Mouse (Mus musculus) CH12.LX (cell line): ENCODE results near the gene Csnk2a1. TPM values are rescaled to one million over a fixed set of nuclear protein-coding genes. Genes with fewer than 3 reads are reported as not detected.

Experiments used
- DNase-seq: peaks from one replicate; pipeline ENCODE4 v3.0.0-alpha.2; 2013; ENCODE audit errors: extremely low read depth
- H3K27ac ChIP-seq: 2 replicates; pipeline ENCODE4 v1.5.1; 2012; ENCODE audit warnings: low read depth, mild to moderate bottlenecking, control low read depth, moderate library complexity; ENCODE audit not compliant: insufficient read depth
- H3K27me3 ChIP-seq: replicated peaks from 2 replicates; pipeline ENCODE3; 2012; ENCODE audit warnings: inconsistent platforms
- H3K36me3 ChIP-seq, 2 experiments: replicated peaks in 1 of 2; 2 replicates each; pipeline versions ENCODE3 to v1.6.1; 2012; ENCODE audit warnings: inconsistent platforms in 1 of 2, low read length in 1 of 2, mild to moderate bottlenecking in 1 of 2, mixed read lengths in 1 of 2, moderate library complexity in 1 of 2; ENCODE audit not compliant: control insufficient read depth in 1 of 2, insufficient read depth in 1 of 2
- H3K4me1 ChIP-seq, 2 experiments: 2 replicates each; pipeline ENCODE4 v1.6.1; 2012; ENCODE audit warnings: inconsistent platforms in 1 of 2, moderate library complexity in 1 of 2; ENCODE audit not compliant: insufficient read depth in 2 of 2, control insufficient read depth in 1 of 2
- H3K4me2 ChIP-seq: 2 replicates; pipeline ENCODE4 v1.6.1; 2012; ENCODE audit warnings: low read depth, mild to moderate bottlenecking, control low read depth; ENCODE audit not compliant: poor library complexity, insufficient read depth, severe bottlenecking
- H3K4me3 ChIP-seq, 3 experiments: fragments of 150-350 bp in 1 of 3; sonication (generic) in 1 of 3; replicated peaks in 1 of 3; 2 replicates each; pipeline versions ENCODE3 to v1.5.1; 2011 to 2012; ENCODE audit warnings: low read depth in 2 of 3, low read length in 2 of 3, mild to moderate bottlenecking in 2 of 3, moderate library complexity in 2 of 3, control low read depth in 1 of 3, improper control_type of control experiment in 1 of 3, inconsistent platforms in 1 of 3, mixed read lengths in 1 of 3; ENCODE audit not compliant: poor library complexity in 1 of 3
- H3K79me2 ChIP-seq: replicated peaks from 2 replicates; pipeline ENCODE4 v1.6.1; 2012; ENCODE audit warnings: mild to moderate bottlenecking, moderate library complexity; ENCODE audit not compliant: control insufficient read depth, poor library complexity, insufficient read depth, severe bottlenecking; ENCODE audit errors: extremely low read depth
- H3K9ac ChIP-seq: 2 replicates; pipeline ENCODE4 v1.6.1; 2012; ENCODE audit warnings: low read depth, mild to moderate bottlenecking, control low read depth, moderate library complexity; ENCODE audit not compliant: insufficient read depth
- H3K9me3 ChIP-seq: replicated peaks from 2 replicates; pipeline ENCODE3; 2012; ENCODE audit warnings: low read length, inconsistent platforms, mixed read lengths
- BHLHE40 ChIP-seq: IDR thresholded peaks from 2 replicates; pipeline ENCODE4 v1.6.1; 2011; ENCODE audit warnings: mild to moderate bottlenecking, low read depth, low read length, improper control_type of control experiment
- CTCF ChIP-seq, 2 experiments: IDR thresholded peaks in 1 of 2; conservative IDR thresholded peaks in 1 of 2; 2 replicates each; pipeline ENCODE4 v1.5.1; 2011 to 2012; ENCODE audit warnings: low read depth in 2 of 2, low read length in 2 of 2, improper control_type of control experiment in 1 of 2, inconsistent platforms in 1 of 2, mild to moderate bottlenecking in 1 of 2, moderate library complexity in 1 of 2
- ELF1 ChIP-seq: IDR thresholded peaks from 2 replicates; pipeline ENCODE4 v1.6.1; 2014; ENCODE audit warnings: low read depth, mild to moderate bottlenecking, inconsistent platforms, low read length, improper control_type of control experiment
- EP300 ChIP-seq: IDR thresholded peaks from 2 replicates; pipeline ENCODE4 v1.6.1; 2011; ENCODE audit warnings: low read length, improper control_type of control experiment
- ETS1 ChIP-seq: conservative IDR thresholded peaks from 2 replicates; pipeline ENCODE4 v1.6.1; 2012; ENCODE audit warnings: low read depth, mild to moderate bottlenecking, inconsistent platforms, low read length, improper control_type of control experiment, moderate library complexity
- GABPA ChIP-seq: IDR thresholded peaks from 2 replicates; pipeline ENCODE4 v1.6.1; 2012; ENCODE audit warnings: low read depth, low read length, improper control_type of control experiment, inconsistent platforms; ENCODE audit not compliant: insufficient replicate concordance
- HCFC1 ChIP-seq: IDR thresholded peaks from 2 replicates; pipeline ENCODE4 v1.6.1; 2012; ENCODE audit warnings: low read depth, mild to moderate bottlenecking, inconsistent platforms, low read length, improper control_type of control experiment
- JUND ChIP-seq: conservative IDR thresholded peaks from 2 replicates; pipeline ENCODE4 v1.6.1; 2011; ENCODE audit warnings: low read depth, low read length, improper control_type of control experiment
- MAFK ChIP-seq: IDR thresholded peaks from 2 replicates; pipeline ENCODE4 v1.6.1; 2011; ENCODE audit warnings: low read length, improper control_type of control experiment; ENCODE audit not compliant: insufficient replicate concordance
- MAX ChIP-seq: IDR thresholded peaks from 2 replicates; pipeline ENCODE4 v1.6.1; 2011; ENCODE audit warnings: low read length, improper control_type of control experiment
- MXI1 ChIP-seq: IDR thresholded peaks from 2 replicates; pipeline ENCODE4 v1.6.1; 2011; ENCODE audit warnings: mild to moderate bottlenecking, low read depth, low read length, improper control_type of control experiment
- NELFE ChIP-seq: IDR thresholded peaks from 2 replicates; pipeline ENCODE4 v1.6.1; 2011; ENCODE audit warnings: low read depth, low read length, improper control_type of control experiment
- NRF1 ChIP-seq: IDR thresholded peaks from 2 replicates; pipeline ENCODE4 v1.6.1; 2014; ENCODE audit warnings: low read depth, mild to moderate bottlenecking, inconsistent platforms, low read length, improper control_type of control experiment, moderate library complexity
- PAX5 ChIP-seq: IDR thresholded peaks from 2 replicates; pipeline ENCODE4 v1.6.1; 2012; ENCODE audit warnings: low read length, inconsistent platforms, mixed read lengths
- POLR2A ChIP-seq: IDR thresholded peaks from 2 replicates; pipeline ENCODE4 v1.6.1; 2011; ENCODE audit warnings: low read depth, mild to moderate bottlenecking, improper control_type of control experiment, low read length
- RAD21 ChIP-seq: IDR thresholded peaks from 2 replicates; pipeline ENCODE4 v1.6.1; 2011; ENCODE audit warnings: low read depth, mild to moderate bottlenecking, low read length, improper control_type of control experiment, moderate library complexity
- RCOR1 ChIP-seq: conservative IDR thresholded peaks from 2 replicates; pipeline ENCODE4 v1.6.1; 2012; ENCODE audit warnings: low read depth, mild to moderate bottlenecking, inconsistent platforms, low read length, improper control_type of control experiment
- SIN3A ChIP-seq: IDR thresholded peaks from 2 replicates; pipeline ENCODE4 v1.6.1; 2012; ENCODE audit warnings: low read length, improper control_type of control experiment, inconsistent platforms
- TBP ChIP-seq: conservative IDR thresholded peaks from 2 replicates; pipeline ENCODE4 v1.6.1; 2011; ENCODE audit warnings: low read depth, low read length, improper control_type of control experiment
- TCF12 ChIP-seq: IDR thresholded peaks from 2 replicates; pipeline ENCODE4 v1.6.1; 2014; ENCODE audit warnings: low read depth, mild to moderate bottlenecking, inconsistent platforms, low read length, improper control_type of control experiment
- UBTF ChIP-seq: IDR thresholded peaks from 2 replicates; pipeline ENCODE4 v1.6.1; 2012; ENCODE audit warnings: low read depth, mild to moderate bottlenecking, inconsistent platforms, low read length, improper control_type of control experiment, moderate library complexity
- USF1 ChIP-seq: IDR thresholded peaks from 2 replicates; pipeline ENCODE4 v1.6.1; 2014; ENCODE audit warnings: low read depth, mild to moderate bottlenecking, inconsistent platforms, low read length, improper control_type of control experiment
- USF2 ChIP-seq: conservative IDR thresholded peaks from 2 replicates; pipeline ENCODE4 v1.6.1; 2011; ENCODE audit warnings: low read depth, low read length, improper control_type of control experiment
- ZC3H11A ChIP-seq: IDR thresholded peaks from 2 replicates; pipeline ENCODE4 v1.6.1; 2012; ENCODE audit warnings: low read depth, mild to moderate bottlenecking, inconsistent platforms, low read length, improper control_type of control experiment
- ZKSCAN1 ChIP-seq: IDR thresholded peaks from 2 replicates; pipeline ENCODE4 v1.6.1; 2012; ENCODE audit warnings: low read depth, inconsistent platforms, low read length, improper control_type of control experiment, borderline replicate concordance
- dilution Hi-C: fragments of 300-500 bp; cut with MboI; formaldehyde crosslinking; loops from 2 replicates; pipeline ENCODE4 v1.14.3; 2020; ENCODE audit warnings: low sequenced_read_pairs; ENCODE audit not compliant: extremely low pct_unique_long_range_greater_than_20kb, extremely low pct_ligation_motif_present
- in situ Hi-C: fragments of 300-500 bp; cut with MboI; formaldehyde crosslinking; loops from 3 replicates; pipeline ENCODE4 v1.14.3; 2019; ENCODE audit warnings: low sequenced_read_pairs, low pct_ligation_motif_present, low pct_unique_long_range_greater_than_20kb, mixed read lengths
- polyA plus RNA-seq: library from polyadenylated mRNA; unstranded; fragments of >175 nt; gene quantifications from 2 replicates; pipeline ENCODE4 v1.2.1, GENCODE M21; 2012; ENCODE audit warnings: low read depth; ENCODE audit not compliant: insufficient read length
- total RNA-seq, 2 experiments: library from RNA; depleted of rRNA; stranded (reverse); fragments of 300-350 nt in 1 of 2; fragments of >200 nt in 1 of 2; gene quantifications; 2 replicates each; pipeline ENCODE4 v1.2.3; 2012 to 2014

The Csnk2a1 gene
- total and polyA plus RNA-seq, 3 experiments: 79.2 to 145 (median 100) TPM

GRCm38 (mm10) chr2:152177162-152177805 is 49.4 kb upstream of the Csnk2a1 start:
- no peaks in the 10 kb centered on the region for H3K79me2 ChIP-seq
- peaks cover 82% of the 10 kb centered on the region for H3K27me3 ChIP-seq
- no peaks in the 10 kb centered on the region for H3K36me3 ChIP-seq
- dilution Hi-C loops (no loop called here), in situ Hi-C loops (no loop called here)
- peaks cover 6% of the 10 kb centered on the region for H3K9me3 ChIP-seq
- H3K4me1 ChIP-seq: no peaks in the 10 kb centered on the region
- no peak overlapping the region for H3K4me3 ChIP-seq
- TF ChIP-seq TCF12 (no peak), PAX5 (no peak), BHLHE40 (no peak), TBP (no peak), NELFE (no peak), RCOR1 (no peak), EP300 (no peak), ZKSCAN1 (no peak), USF2 (no peak), SIN3A (no peak), ZC3H11A (no peak)
- DNase-seq: no peak
- no peak overlapping the region for H3K4me2 ChIP-seq
- H3K9ac ChIP-seq: no peak overlapping the region
- no peak overlapping the region for H3K27ac ChIP-seq

DNA sequence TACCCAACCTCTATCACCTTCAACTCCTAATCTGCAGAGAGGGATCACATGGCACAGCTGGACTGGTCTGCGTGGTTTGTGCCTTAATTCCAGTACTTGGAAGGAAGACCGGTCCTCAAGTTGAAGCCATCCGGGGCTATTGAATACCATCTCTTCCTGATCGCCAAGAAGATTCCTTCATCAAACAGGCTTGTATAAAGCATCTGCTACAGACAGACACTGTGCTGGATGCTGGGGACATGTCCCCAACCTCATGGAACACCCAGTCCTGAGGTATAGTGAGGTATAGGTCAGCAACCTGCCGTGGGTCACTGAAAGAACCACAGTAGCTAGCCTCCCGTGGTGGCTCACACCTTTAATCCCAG is 48.9 kb upstream of the Csnk2a1 start:
- H3K9ac ChIP-seq: no peak overlapping the region
- no peak for DNase-seq
- in situ Hi-C loops (no loop called here), dilution Hi-C loops (no loop called here)
- H3K79me2 ChIP-seq: no peaks in the 10 kb centered on the region
- H3K4me1 ChIP-seq: no peaks in the 10 kb centered on the region
- TF ChIP-seq USF1 (no peak), MAFK (no peak), TBP (no peak), CTCF (conservative IDR thresholded peaks at IDR 0.05 in 1 of 2, IDR thresholded peaks at IDR 0.05 in 1 of 2; ENCODE audit: low read depth in 2 of 2, low read length in 2 of 2) (no peak), RAD21 (no peak), ELF1 (no peak), TCF12 (no peak), NRF1 (no peak), UBTF (no peak), JUND (no peak), NELFE (no peak), MAX (no peak), POLR2A (no peak), HCFC1 (no peak), MXI1 (no peak), GABPA (no peak), ETS1 (no peak)
- no peak overlapping the region for H3K4me2 ChIP-seq
- H3K36me3 ChIP-seq: no peaks in the 10 kb centered on the region
- H3K27me3 ChIP-seq: peaks cover 81% of the 10 kb centered on the region
- H3K4me3 ChIP-seq: no peak overlapping the region
- H3K27ac ChIP-seq: no peak overlapping the region
- peaks cover 6% of the 10 kb centered on the region for H3K9me3 ChIP-seq
